Mouse (Mus musculus): ENCODE results near the gene P2rx6.

DNA sequence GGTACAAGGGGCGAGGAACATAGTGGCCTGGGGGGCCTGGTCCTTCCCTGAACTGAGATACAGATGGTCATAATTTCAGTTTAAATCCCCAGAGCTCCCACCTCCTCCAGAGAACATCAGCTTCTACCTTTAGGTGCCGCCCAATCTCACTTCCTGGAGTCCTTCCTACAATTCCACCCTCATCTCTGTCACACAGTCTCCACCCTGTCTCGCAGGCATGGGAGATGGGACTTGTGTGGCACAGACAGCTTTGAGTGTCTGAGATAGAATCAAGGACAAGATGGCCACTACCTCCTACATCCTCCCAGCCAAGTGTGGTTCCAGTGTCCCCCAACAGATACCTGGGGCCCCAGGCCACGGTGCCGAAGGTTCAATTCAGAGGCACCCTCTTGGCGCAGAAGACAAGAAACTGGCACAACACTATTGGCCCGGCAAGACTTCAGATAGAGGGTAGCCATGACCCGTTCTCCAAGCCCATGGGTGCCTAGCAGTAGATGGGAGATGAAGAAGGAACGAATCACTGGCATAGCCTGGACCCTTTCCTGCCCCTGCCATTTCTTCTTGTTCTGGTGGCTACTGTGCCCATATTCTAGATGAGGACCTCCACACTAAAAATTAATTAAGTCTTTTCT lies 2.2 kb upstream of the P2rx6 start:
- TF ChIP-seq POLR2A (IDR thresholded peaks at IDR 0.05; ENCODE audit: low read depth, low read length): no peak
- no peak for TF ChIP-seq CTCF (IDR thresholded peaks at IDR 0.05; ENCODE audit: extremely low read depth, insufficient read length, insufficient replicate concordance, low read depth, low read length)
